Mouse (Mus musculus) bone marrow, adult 2 months (tissue): ENCODE measurements around the gene Fbxw17. TPM values are rescaled to one million over a fixed set of nuclear protein-coding genes. Genes with fewer than 3 reads are reported as not detected.
A peak's percentile ranks its signal among the peaks of the same experiment; 100 is the strongest.
"Not testable (repeated sequence)": the region's sequence is repeated elsewhere in the genome, so short reads cannot be mapped to it uniquely, and the experiment has no call there.

Experiments
- H3K27ac ChIP-seq: fragments of 200-500 bp; 2 replicates; pipeline ENCODE4 v1.5.1; 2012; ENCODE audit warnings: low read depth, mild to moderate bottlenecking, control low read depth, inconsistent platforms, low read length; ENCODE audit not compliant: control insufficient read depth, poor library complexity, insufficient read depth
- H3K4me1 ChIP-seq: fragments of 200-500 bp; 2 replicates; pipeline ENCODE4 v1.6.1; 2011; ENCODE audit warnings: low read length; ENCODE audit not compliant: control insufficient read depth, insufficient read depth
- H3K4me3 ChIP-seq: fragments of 200-500 bp; replicated peaks from 2 replicates; pipeline ENCODE3; 2011; ENCODE audit warnings: mild to moderate bottlenecking, low read depth, low read length, control low read depth; ENCODE audit not compliant: control insufficient read depth
- CTCF ChIP-seq: fragments of 200-500 bp; IDR thresholded peaks from 2 replicates; pipeline ENCODE4 v1.5.1; 2011; ENCODE audit warnings: low read length, control low read depth; ENCODE audit not compliant: control insufficient read depth, insufficient read depth
- POLR2A ChIP-seq: fragments of 200-500 bp; IDR thresholded peaks from 2 replicates; pipeline ENCODE4 v1.6.1; 2011; ENCODE audit warnings: low read depth, mild to moderate bottlenecking, control low read depth, low read length, borderline replicate concordance; ENCODE audit not compliant: control insufficient read depth
- WGBS: fragments of 180-500 bp; shearing (Covaris S2); methylation state at CpG from one replicate; pipeline ENCODE4 v1.1.7; 2018; 5-methylcytosine and 5-hydroxymethylcytosine counted together
- polyA plus RNA-seq: library from polyadenylated mRNA; stranded (reverse); fragments of >200 nt; gene quantifications from 2 replicates; pipeline ENCODE4 v1.2.4, GENCODE M21; 2011; ENCODE audit warnings: low replicate concordance; ENCODE audit not compliant: missing spikeins, insufficient read depth, insufficient read length

The Fbxw17 gene
- polyA plus RNA-seq, result 7.0 and 15.8 TPM in 2 replicates

DNA sequence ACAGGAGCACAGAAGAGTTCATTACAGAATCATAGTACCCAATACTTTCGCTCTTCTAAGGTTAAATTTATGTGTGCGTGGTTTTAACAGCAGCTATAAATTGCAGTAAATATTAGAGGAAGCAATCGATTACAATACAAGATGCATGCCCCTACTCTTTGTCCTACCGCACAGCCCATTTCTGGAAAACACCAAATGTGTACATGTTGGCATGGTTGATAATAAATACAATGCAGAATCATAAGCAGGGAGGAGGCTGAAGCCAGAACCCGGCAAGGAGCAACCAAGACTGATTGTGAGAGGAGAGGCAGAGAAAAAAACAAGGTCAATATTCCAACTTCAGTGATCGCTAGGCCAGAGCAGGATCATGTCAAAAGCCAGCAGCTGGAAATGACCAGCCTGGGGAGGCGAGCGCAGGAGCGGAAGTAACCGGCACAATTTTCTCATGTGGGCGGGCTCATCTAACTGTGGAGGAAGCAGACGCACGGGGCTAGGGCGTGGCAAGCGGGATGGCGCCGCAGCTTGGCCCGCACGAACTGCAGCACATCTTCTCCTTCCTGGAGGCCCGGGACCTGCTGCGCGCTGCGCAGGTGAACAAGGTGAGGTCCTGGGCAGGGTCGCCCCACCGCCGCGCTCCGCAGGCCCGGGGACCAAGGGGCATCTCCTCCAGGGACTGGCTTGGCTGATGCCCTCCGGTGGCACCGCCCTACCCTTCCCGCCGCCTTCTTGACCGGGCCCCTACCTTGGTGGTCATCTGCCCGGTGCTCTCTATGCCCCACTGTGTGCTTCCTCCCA, at the start of gene Fbxw17:
Gene Fbxw17, plus strand, starts transcription at position 476 of the 795 bp plus-strand sequence.
- 9% methylated on average over 35 of the region's 35 CpGs for WGBS
- Histone ChIP-seq H3K4me1 (no peaks in the 10 kb centered on the region), H3K4me3 (peak within 1 kb of the TSS; percentile 79), H3K27ac (no peak within 1 kb of the TSS)
- no peak for TF ChIP-seq CTCF
- TF ChIP-seq POLR2A, result peak; percentile 53; the same call in 1 of the 2 replicates

DNA sequence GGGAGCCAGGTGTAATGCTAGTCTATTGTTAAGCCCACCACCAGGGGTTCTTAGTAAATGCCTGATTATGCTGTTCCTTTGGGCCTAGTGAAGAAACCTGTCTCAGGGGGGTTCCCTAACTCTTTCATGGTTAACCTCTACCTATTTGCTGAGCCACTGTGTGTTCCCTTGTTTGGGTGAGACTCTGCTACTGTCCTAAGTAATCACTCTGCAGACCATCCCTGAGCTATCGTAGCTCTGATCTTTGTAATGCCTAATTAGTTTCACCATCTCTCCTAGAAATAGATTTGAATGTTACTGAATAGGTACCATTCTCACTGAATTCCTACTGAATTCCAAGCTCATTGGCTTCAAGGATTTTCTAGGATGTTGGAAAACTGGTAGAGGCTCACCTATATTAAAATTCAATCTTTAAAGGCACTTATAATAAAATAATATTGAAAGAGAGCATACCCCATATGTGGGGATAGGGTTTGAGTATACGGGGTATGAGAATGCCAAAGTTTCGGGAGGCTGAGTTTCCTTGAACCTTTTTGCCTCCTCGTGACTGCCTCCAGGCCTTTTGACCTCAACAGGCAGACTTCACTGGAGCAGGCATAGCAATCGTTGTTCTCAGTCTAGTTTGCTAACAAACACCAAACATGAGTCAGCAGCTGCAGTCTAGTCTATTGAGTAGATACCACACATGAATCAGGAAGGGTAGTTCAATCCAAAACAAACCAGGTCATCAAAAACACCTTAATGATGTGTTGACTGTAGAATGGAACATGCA, 44.5 kb upstream of the Fbxw17 start:
- 78% methylated on average over 5 of the region's 5 CpGs for WGBS

DNA sequence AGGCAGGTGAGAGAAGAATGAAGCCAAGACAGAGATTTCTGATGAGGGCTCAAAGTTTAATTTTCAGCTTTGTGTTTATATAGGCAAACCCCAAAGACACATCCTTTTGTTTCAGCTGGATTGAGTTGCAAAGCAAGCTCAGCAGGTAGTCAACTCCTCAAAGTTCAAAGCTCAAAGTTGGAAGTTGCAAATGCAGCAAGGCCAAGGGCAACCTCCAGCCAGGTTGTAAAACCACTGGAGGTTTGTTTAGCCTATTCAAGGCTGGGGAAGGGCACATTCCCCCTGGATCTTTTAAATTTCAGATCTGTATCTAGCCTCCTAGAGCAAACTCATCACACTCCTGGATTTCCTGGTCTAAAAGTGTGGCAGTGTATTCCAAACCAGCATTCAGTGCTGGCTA, 28.5 kb upstream of the Fbxw17 start:
- H3K4me3 ChIP-seq, H3K4me1 ChIP-seq, H3K27ac ChIP-seq: not testable (repeated sequence)

More for the DNA sequence above, 44.5 kb upstream of the Fbxw17 start:
- H3K27ac ChIP-seq, H3K4me1 ChIP-seq, H3K4me3 ChIP-seq: not testable (repeated sequence)

DNA sequence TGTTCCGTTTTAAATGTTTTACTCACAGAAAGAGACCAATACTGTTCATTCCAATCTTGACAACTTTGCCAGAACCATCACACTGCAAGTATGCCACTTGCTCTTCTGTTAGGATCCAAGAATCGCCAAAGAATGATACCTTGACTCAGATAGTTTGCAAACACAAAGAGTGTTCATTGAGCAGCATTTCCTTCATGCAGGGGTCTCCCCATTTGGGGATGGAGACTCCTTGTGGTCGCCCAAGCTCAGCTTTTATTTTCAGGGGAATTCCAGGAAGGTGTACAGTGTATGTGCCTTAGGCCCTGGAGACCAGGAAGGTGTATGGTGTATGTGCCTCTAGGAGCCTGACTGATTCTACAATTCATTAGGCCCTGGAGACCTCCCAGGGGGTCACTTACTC, 757 bp downstream of the Fbxw17 start:
- WGBS, result 48% methylated on average over 3 of the region's 3 CpGs

DNA sequence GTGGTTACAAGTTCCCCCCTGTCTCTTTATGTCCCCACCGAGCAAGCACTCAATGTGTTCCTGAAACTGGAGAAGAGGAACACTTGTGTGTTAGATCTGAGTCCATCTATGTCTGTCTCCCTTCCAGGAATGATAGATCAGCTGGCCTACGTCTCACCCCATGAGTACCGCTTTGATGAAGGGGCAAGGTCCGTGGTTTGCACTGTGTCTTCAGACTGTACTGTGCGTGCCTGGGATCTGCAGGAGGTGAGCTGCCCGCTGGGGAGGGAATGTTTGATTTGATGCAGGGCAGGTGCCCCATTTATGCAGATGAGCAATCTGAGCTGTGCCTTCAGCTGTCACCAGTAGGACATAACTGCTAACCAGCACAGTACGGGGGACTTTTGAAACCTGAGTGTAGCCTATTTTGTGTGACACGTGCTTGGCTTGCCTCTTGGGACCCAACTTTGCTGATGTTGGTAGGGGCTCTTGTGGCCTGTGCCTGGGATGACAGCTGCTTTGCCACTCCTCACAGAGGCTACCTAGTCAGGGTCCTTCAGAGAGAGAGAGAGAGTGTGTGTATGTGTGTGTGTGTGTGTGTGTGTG, 6.1 kb downstream of the Fbxw17 start:
- H3K27ac ChIP-seq, result no peak overlapping the region
- no peak overlapping the region for H3K4me3 ChIP-seq
- TF ChIP-seq POLR2A, result no peak
- no peak for TF ChIP-seq CTCF
- H3K4me1 ChIP-seq, result no peaks in the 10 kb centered on the region
- WGBS, result 90% methylated on average over 8 of the region's 8 CpGs

More for the DNA sequence above, 757 bp downstream of the Fbxw17 start:
- H3K4me3 ChIP-seq, result peak overlapping the region; percentile 79
- no peak for TF ChIP-seq POLR2A
- no peak for TF ChIP-seq CTCF
- H3K27ac ChIP-seq, result no peak overlapping the region
- no peaks in the 10 kb centered on the region for H3K4me1 ChIP-seq

DNA sequence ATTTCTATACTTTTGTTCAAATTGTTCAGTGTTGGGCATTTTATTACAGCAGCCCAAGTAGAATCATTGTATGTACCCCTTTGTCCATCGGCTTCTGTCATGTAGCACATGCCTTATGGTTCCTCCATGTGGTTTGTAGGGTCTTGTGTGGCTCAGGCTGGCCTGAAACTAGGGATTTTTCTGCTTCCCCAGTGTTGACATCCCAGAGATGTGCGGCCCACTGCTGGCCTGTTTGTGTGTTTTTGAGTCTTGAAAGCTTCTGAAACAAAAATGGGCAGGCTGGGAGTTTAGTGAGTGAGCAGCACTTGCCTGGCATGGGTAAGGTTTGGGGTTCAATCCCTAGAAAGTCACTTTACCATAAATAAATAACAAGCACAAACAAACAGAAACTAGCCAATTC, 6.9 kb downstream of the Fbxw17 start:
- no peak for TF ChIP-seq CTCF
- no peak for TF ChIP-seq POLR2A
- no peak overlapping the region for H3K4me3 ChIP-seq
- H3K27ac ChIP-seq, result no peak overlapping the region
- H3K4me1 ChIP-seq, result no peaks in the 10 kb centered on the region
- 84% methylated on average over 2 of the region's 2 CpGs for WGBS

DNA sequence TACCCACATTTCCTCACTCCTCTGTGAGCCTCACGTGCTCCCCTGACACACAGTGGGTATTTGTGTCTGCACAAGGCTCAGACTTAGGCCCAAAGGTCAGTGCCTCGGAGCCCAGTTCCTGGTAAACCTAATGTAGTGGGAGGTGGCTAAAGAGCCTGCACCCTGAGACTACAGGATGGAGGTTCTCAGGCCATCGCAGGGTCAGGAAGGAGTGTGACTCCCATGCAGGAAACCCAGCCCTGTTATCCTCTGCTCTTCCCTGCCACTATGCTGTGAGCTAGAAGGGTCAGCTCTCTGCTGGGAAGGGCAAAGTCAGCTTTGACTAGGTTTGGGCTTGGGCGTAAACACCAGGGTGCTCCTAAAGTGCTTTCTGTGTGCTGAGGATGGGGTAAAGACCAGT, 9.0 kb downstream of the Fbxw17 start:
- no peak overlapping the region for H3K4me3 ChIP-seq
- H3K4me1 ChIP-seq, result no peaks in the 10 kb centered on the region
- TF ChIP-seq POLR2A (no peak), CTCF (no peak)
- WGBS, result 82% methylated on average over 4 of the region's 4 CpGs
- no peak overlapping the region for H3K27ac ChIP-seq

DNA sequence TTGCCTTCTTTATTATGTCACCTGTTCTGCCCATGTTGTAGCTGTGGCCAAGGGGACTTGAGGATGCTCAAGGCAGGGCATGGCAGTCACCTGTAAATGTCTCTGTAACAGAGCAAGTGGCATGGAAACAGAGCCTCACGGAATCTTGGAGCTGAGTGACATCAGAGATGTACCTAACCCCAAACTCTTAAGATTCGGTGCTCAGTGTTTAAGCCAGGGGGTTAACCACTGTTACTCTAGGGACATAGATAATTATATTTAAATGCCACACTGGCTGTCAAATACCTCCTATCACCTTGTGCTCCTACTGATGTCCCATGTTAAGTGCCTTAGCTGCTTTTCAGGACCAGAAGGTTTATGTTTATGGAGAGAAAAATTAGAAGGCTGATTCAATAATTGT, 26.1 kb downstream of the Fbxw17 start, which contains the start of gene Gm47429:
Gene Gm47429, minus strand, starts transcription at position 101 of the 400 bp plus-strand sequence.
- 85% methylated on average over 2 of the region's 2 CpGs for WGBS
- no peak for TF ChIP-seq CTCF
- TF ChIP-seq POLR2A, result no peak
- Histone ChIP-seq H3K4me1 (no peaks in the 10 kb centered on the region), H3K4me3 (no peak within 1 kb of the TSS), H3K27ac (no peak within 1 kb of the TSS)
